Mouse (Mus musculus) erythroblast, embryonic 14.5 days (primary cell): ENCODE data around the gene Zfp882. TPM values are rescaled to one million over a fixed set of nuclear protein-coding genes. Genes with fewer than 3 reads are reported as not detected.
"Not testable (repeated sequence)": the region's sequence is repeated elsewhere in the genome, so short reads cannot be mapped to it uniquely, and the experiment has no call there.

ENCODE experiments used
- H3K27me3 ChIP-seq: 2 replicates; pipeline ENCODE4 v1.6.1; 2012; ENCODE audit warnings: inconsistent platforms; ENCODE audit not compliant: control insufficient read depth
- H3K36me3 ChIP-seq: 2 replicates; pipeline ENCODE4 v1.6.1; 2012; ENCODE audit warnings: mild to moderate bottlenecking, inconsistent platforms; ENCODE audit not compliant: control insufficient read depth
- H3K4me1 ChIP-seq: 2 replicates; pipeline ENCODE4 v1.6.1; 2012; ENCODE audit warnings: inconsistent platforms; ENCODE audit not compliant: control insufficient read depth
- H3K4me3 ChIP-seq: replicated peaks from 2 replicates; pipeline ENCODE3; 2012; ENCODE audit warnings: moderate library complexity, mild to moderate bottlenecking, inconsistent platforms
- H3K9me3 ChIP-seq: 2 replicates; pipeline ENCODE4 v1.6.1; 2012; ENCODE audit warnings: low read length, inconsistent platforms, mixed read lengths; ENCODE audit not compliant: control insufficient read depth
- GATA1 ChIP-seq: IDR thresholded peaks from 2 replicates; pipeline ENCODE4 v1.6.1; 2012; ENCODE audit warnings: low read length, inconsistent platforms, mixed read lengths
- TAL1 ChIP-seq: IDR thresholded peaks from 3 replicates; pipeline ENCODE4 v1.6.1; 2012; ENCODE audit warnings: low read length, inconsistent platforms, mixed read lengths
- polyA plus RNA-seq: library from polyadenylated mRNA; stranded (reverse); fragments of >175 nt; gene quantifications from 2 replicates; pipeline ENCODE4 v1.2.3, GENCODE M21; 2012

Gene Zfp882
- polyA plus RNA-seq, 1 experiment, result not detected

DNA sequence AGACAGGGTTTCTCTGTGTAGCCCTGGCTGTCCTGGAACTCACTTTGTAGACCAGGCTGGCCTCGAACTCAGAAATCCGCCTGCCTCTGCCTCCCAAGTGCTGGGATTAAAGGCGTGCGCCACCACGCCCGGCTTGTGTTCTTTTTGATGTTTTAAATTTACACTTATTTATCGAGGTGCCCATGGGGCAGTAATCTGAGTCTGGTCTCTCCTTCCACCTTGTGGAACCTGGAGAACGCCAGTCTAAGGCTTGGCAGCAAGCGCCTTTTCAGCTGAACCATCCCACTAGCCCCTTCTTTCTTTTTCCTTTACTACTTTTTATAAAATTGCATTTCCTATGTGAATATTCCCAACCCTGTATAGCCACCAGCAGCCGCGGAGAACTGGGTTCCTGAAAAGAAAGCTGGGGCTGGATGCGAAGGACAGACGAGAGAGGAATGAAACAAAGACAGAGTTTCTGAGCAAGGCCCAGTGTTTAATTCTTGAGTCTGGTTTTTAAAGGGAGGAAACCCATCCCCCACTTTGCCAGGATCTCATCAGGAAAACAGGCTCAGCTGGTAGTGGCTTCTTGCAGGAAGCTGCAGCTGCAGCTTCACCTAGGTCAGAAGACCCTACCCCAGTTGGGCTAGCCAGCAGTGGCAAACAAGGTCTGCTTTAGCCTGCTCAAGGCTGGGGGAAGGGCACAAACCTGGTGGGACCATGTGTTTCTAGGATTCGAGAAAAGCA lies 43.2 kb downstream of the Zfp882 start:
- H3K4me3 ChIP-seq, result peak overlapping the region; percentile 77
- H3K4me1 ChIP-seq, result peaks cover 26% of the 10 kb centered on the region
- peaks cover 9% of the 10 kb centered on the region; the same call in 1 of the 2 replicates for H3K27me3 ChIP-seq
- H3K36me3 ChIP-seq, result peaks cover 5% of the 10 kb centered on the region
- H3K9me3 ChIP-seq, result no peaks in the 10 kb centered on the region
- TF ChIP-seq GATA1, result no peak
- no peak for TF ChIP-seq TAL1

DNA sequence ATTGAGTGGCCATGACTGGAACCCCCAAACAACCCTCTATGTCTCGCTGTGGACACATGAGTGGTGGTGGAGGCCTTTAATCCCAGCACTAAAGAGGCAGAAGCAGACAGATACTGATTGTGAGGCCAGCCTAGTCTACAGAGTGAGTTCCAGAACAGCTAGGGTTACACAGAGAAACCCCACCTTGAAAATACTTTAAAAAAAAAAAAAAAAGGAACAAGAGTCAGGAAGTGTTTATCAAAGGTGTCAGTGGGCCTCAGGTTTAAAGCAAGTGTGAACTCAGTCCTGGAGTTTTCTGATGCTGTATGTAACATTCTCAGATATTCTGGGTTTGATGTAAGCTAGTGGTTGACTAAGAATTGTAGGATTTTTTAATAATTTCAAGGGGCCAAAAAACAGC lies 44.1 kb downstream of the Zfp882 start:
- Histone ChIP-seq H3K27me3 (peaks cover 5% of the 10 kb centered on the region; the same call in 1 of the 2 replicates), H3K36me3 (peaks cover 5% of the 10 kb centered on the region), H3K9me3 (no peaks in the 10 kb centered on the region), H3K4me1 (peaks cover 26% of the 10 kb centered on the region), H3K4me3 (peak overlapping the region; percentile 77)
- TF ChIP-seq GATA1 (no peak), TAL1 (no peak)

DNA sequence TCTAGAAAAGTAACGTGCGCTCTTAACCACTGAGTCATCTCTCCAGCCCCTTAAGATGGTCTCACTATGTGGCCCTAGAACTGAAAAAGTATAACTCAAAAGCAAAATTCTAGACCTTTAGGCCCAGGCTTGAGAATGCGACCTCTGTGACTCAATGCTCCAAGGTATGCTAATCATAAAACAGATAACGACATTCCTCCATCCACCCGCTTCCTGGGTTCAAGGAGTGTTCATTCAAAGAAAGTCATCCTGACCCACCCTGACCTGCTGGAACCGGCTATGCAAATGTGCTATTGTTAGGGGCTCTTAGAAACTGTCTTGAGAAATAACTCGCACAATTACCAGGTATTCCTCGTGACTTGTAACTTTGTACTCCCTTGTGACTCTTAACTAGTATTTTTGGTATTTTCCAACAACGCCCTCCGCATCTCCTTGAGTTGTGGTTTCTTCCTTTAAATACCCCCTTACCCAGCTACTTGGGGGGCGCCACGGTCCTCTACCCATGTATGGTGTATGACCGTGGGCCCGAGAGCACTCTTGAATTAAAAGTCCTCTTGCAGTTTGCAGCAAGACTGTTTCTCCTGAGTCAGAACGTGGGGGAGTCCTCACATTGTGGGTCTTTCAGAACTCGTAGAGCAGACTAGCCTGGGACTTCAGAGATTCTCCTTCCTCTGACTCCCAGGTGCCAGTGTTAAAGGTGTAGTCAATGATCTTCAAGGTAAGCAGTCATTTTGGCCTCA lies 44.7 kb downstream of the Zfp882 start:
- not testable (repeated sequence) for H3K4me3 ChIP-seq, H3K27me3 ChIP-seq, H3K36me3 ChIP-seq, H3K9me3 ChIP-seq
- peaks cover 26% of the 10 kb centered on the region for H3K4me1 ChIP-seq

DNA sequence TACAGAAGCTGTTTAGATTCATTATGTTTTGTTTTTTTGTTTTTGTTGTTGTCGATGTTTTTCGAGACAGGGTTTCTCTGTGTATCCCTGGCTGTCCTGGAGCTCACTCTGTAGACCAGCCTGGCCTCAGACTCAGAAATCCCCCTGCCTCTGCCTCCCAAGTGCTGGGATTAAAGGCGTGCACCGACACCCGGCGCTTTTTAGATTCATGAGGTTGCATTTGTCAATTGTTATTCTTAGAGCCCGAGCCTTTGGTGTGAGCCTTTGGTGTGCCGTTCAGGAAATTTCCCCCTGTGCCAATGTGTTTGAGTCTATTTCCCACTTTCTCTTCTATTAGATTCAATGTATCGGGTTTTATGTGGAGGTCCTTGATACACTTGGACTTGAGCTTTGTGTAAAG lies 46.3 kb downstream of the Zfp882 start:
- Histone ChIP-seq H3K9me3 (no peaks in the 10 kb centered on the region), H3K4me1 (peaks cover 24% of the 10 kb centered on the region), H3K36me3 (peaks cover 7% of the 10 kb centered on the region), H3K27me3 (no peaks in the 10 kb centered on the region), H3K4me3 (no peak overlapping the region)
- TF ChIP-seq TAL1 (no peak), GATA1 (no peak)

- Histone ChIP-seq H3K36me3 (peaks cover 30% of the 10 kb centered on the region), H3K9me3 (peaks cover 6% of the 10 kb centered on the region), H3K4me3 (no peak overlapping the region), H3K4me1 (no peaks in the 10 kb centered on the region), H3K27me3 (no peaks in the 10 kb centered on the region)
- no peak for TF ChIP-seq TAL1
- no peak for TF ChIP-seq GATA1
Observed at GRCm38 (mm10) chr8:71960483-71960882, 52.1 kb downstream of the Zfp882 start.

- no peak for TF ChIP-seq GATA1
- Histone ChIP-seq H3K36me3 (peaks cover 43% of the 10 kb centered on the region), H3K4me3 (no peak overlapping the region), H3K4me1 (no peaks in the 10 kb centered on the region), H3K9me3 (peaks cover 11% of the 10 kb centered on the region), H3K27me3 (no peaks in the 10 kb centered on the region)
Observed at GRCm38 (mm10) chr8:71961796-71962195, 53.4 kb downstream of the Zfp882 start.

DNA sequence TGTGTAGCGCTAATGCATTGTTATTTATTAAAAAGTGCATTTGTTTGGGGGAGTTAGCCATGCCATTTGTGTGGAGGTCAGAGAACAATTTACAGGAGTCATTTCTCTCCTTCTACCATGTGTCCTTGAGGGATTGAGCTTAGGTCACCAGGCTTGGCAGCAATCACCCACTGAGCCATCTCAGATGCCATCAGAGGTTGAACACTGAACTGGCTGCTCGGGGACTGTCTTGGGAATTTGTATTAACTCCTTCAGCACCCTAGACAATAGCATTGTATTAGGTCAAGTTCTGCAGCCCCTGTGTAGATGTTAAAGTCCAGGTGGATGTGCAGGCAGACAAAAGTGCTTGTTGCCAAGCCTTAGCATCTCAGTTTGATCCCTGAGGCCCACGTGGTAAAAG lies 55.6 kb downstream of the Zfp882 start:
- Histone ChIP-seq H3K4me3 (no peak overlapping the region), H3K36me3 (peaks cover 64% of the 10 kb centered on the region), H3K4me1 (no peaks in the 10 kb centered on the region), H3K9me3 (peaks cover 13% of the 10 kb centered on the region), H3K27me3 (no peaks in the 10 kb centered on the region)
- TF ChIP-seq TAL1 (no peak), GATA1 (no peak)

DNA sequence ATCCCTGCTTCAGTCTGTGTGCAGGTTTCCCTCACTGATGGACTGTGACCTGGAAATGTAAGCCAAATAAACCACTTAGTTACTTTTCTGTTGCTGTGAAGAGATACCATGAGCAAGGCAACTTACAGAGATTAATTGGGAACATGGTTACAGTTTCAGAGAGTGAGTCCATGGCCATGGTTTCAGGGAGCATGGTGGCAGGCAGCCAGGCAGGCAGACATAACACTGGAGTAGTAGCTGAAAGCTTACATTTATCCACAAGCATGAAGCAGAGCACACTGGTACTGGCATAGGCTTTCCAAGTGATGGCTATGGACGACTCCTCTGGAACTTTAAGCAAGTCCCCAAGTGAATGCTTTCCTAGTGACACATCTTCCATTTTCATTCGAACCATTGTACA lies 56.8 kb downstream of the Zfp882 start:
- H3K4me3 ChIP-seq, result no peak overlapping the region
- H3K4me1 ChIP-seq, result no peaks in the 10 kb centered on the region
- H3K27me3 ChIP-seq, result no peaks in the 10 kb centered on the region
- TF ChIP-seq TAL1, result no peak
- TF ChIP-seq GATA1, result no peak
- H3K9me3 ChIP-seq, result peaks cover 13% of the 10 kb centered on the region
- peaks cover 67% of the 10 kb centered on the region for H3K36me3 ChIP-seq

Other genes with a start within 250 kb of the Zfp882 start
- gene Unc13a, start 236.9 kb upstream of the Zfp882 start, polyA plus RNA-seq, result 0.01 TPM in 1 of 2 replicates, not detected in the other
- 1.5 TPM in 2 replicates for gene Jak3, start 232.3 kb upstream of the Zfp882 start, polyA plus RNA-seq
- gene Insl3, start 219.4 kb upstream of the Zfp882 start, polyA plus RNA-seq, result 0.36 and 0.75 TPM in 2 replicates
- gene B3gnt3, start 206.8 kb upstream of the Zfp882 start, polyA plus RNA-seq, result 3.4 and 3.7 TPM in 2 replicates
- 14.2 and 14.6 TPM in 2 replicates for gene Fcho1, start 182.9 kb upstream of the Zfp882 start, polyA plus RNA-seq
- gene Zfp709, start 26.6 kb upstream of the Zfp882 start, polyA plus RNA-seq, result not detected in 2 replicates
- gene Zfp617, start within 50 bp of the Zfp882 start, polyA plus RNA-seq, result 0.19 TPM in 2 replicates
- gene Zfp961, start 42.4 kb downstream of the Zfp882 start, polyA plus RNA-seq, result 0.03 and 0.12 TPM in 2 replicates
- 0.16 and 0.19 TPM in 2 replicates for gene Cyp4f18, start 101.0 kb downstream of the Zfp882 start, polyA plus RNA-seq
- not detected in 2 replicates for gene Olfr372, start 132.6 kb downstream of the Zfp882 start, polyA plus RNA-seq
- not detected in 2 replicates for gene Olfr373, start 174.6 kb downstream of the Zfp882 start, polyA plus RNA-seq
- not detected in 2 replicates for gene Olfr374, start 198.4 kb downstream of the Zfp882 start, polyA plus RNA-seq
- 0.21 and 0.24 TPM in 2 replicates for gene Tpm4, start 226.4 kb downstream of the Zfp882 start, polyA plus RNA-seq